Comparison of ENCODE assay signal across 8 mouse cellular contexts in the genomic region with DNA sequence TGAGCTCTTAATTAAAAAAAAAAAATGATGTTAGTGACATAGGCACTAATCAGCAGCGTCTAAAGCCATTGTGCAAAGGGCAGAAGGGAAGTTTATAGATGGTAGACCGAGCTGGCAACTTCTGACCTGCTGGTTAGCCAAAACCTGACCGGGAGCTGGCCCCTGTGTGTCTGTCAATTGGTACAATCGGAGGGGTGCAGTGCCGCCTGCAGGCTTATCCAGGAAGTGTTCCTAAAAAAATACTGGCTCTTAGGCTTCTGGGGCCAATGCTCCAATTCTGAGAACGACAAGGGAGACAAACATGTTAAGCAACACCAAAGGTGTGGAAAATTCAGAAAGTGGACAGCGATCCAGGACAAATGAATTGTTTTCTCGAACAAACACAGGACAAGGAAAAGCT. TPM values are rescaled to one million over a fixed set of nuclear protein-coding genes. Genes with fewer than 3 reads are reported as not detected.
DNase-seq lines count a peak whose midpoint lies in the region; ATAC-seq and TF ChIP-seq lines count a peak whose summit lies in the region.

No protein-coding gene starts in this region.

- no peak for ATAC-seq in kidney, embryonic 14.5 days (ENCODE audit: low FRiP score, low TSS enrichment)
- ATAC-seq in megakaryocyte-erythroid progenitor cell, adult 5-6 weeks (replicated peaks; ENCODE audit: low FRiP score, low TSS enrichment, poor library complexity, severe bottlenecking), result peak; percentile 85
- ATAC-seq in forebrain, embryonic 15.5 days (replicated peaks), result no peak

- no peak for TF ChIP-seq POLR2A in brain, embryonic 14.5 days (IDR thresholded peaks at IDR 0.05; ENCODE audit: borderline replicate concordance, extremely low read depth, insufficient read depth, insufficient read length, poor library complexity, severe bottlenecking)

- H3K27ac ChIP-seq in kidney, embryonic 14.5 days (ENCODE audit: low read depth, low read length), result no peak overlapping the region
- no peak overlapping the region for H3K27ac ChIP-seq in forebrain, embryonic 15.5 days (replicated peaks)

- WGBS in kidney, embryonic 14.5 days, result 27% methylated on average over 8 of the region's 8 CpGs
- WGBS in forebrain, embryonic 15.5 days, result 26% methylated on average over 8 of the region's 8 CpGs

- H3K9me3 ChIP-seq in kidney, embryonic 14.5 days (ENCODE audit: control insufficient read depth, low read length), result no peaks in the 10 kb centered on the region
- H3K9me3 ChIP-seq in E14TG2a.4 (ENCODE audit: low read length), result no peaks in the 10 kb centered on the region
- no peaks in the 10 kb centered on the region for H3K9me3 ChIP-seq in forebrain, embryonic 15.5 days

- H3K36me3 ChIP-seq in kidney, embryonic 14.5 days (ENCODE audit: control insufficient read depth, insufficient read depth, low read length), result no peaks in the 10 kb centered on the region
- H3K36me3 ChIP-seq in E14TG2a.4 (ENCODE audit: insufficient read depth, low read length), result no peaks in the 10 kb centered on the region
- no peaks in the 10 kb centered on the region for H3K36me3 ChIP-seq in forebrain, embryonic 15.5 days

- no peak overlapping the region for H3K4me2 ChIP-seq in kidney, embryonic 14.5 days (replicated peaks; ENCODE audit: low read depth, low read length)
- H3K4me2 ChIP-seq in forebrain, embryonic 15.5 days (replicated peaks), result no peak overlapping the region

- TF ChIP-seq CTCF in E14TG2a.4 (conservative IDR thresholded peaks at IDR 0.05; ENCODE audit: low read length), result peak; percentile 95
- TF ChIP-seq CTCF in brain, embryonic 14.5 days (IDR thresholded peaks at IDR 0.05; ENCODE audit: borderline replicate concordance, extremely low read depth, insufficient read depth, insufficient read length), result peak; percentile 46; the same call in 1 of the 2 replicates

- peak; percentile 51 for DNase-seq in kidney, adult 9 months
- no peak for DNase-seq in brain, embryonic 14.5 days (ENCODE audit: low read depth)
- no peak for DNase-seq in layer of hippocampus, adult 9-10 months (ENCODE audit: low spot score)
- DNase-seq in left cerebral cortex, postnatal 10 days (ENCODE audit: extremely low spot score in 1 of 2, low spot score in 2 of 2), result no peak

- no peak overlapping the region for H3K4me3 ChIP-seq in kidney, embryonic 14.5 days (ENCODE audit: low read length)
- no peak overlapping the region for H3K4me3 ChIP-seq in E14TG2a.4 (replicated peaks; ENCODE audit: low read length)
- H3K4me3 ChIP-seq in forebrain, embryonic 15.5 days, result no peak overlapping the region

- no peak overlapping the region for H3K9ac ChIP-seq in kidney, embryonic 14.5 days (ENCODE audit: low read depth, low read length)
- H3K9ac ChIP-seq in forebrain, embryonic 15.5 days (replicated peaks), result no peak overlapping the region

- H3K27me3 ChIP-seq in kidney, embryonic 14.5 days (ENCODE audit: control insufficient read depth, insufficient read depth, low read length), result no peaks in the 10 kb centered on the region; the same call in 1 of the 2 replicates
- peaks cover 9% of the 10 kb centered on the region; the same call in 1 of the 2 replicates for H3K27me3 ChIP-seq in E14TG2a.4 (ENCODE audit: insufficient read depth, low read length)
- no peaks in the 10 kb centered on the region for H3K27me3 ChIP-seq in forebrain, embryonic 15.5 days

- intact Hi-C loops in left cerebral cortex, postnatal 10 days (cut with DNase I), result no loop called here

- H3K4me1 ChIP-seq in kidney, embryonic 14.5 days (ENCODE audit: control insufficient read depth, insufficient read depth, low read length), result no peaks in the 10 kb centered on the region
- no peaks in the 10 kb centered on the region for H3K4me1 ChIP-seq in E14TG2a.4 (replicated peaks; ENCODE audit: low read depth, low read length)
- peaks cover 4% of the 10 kb centered on the region; the same call in 1 of the 2 replicates for H3K4me1 ChIP-seq in forebrain, embryonic 15.5 days

RNA-seq across cellular contexts. Expression of a gene that starts 24.7 kb away (rescaled TPM):
- 1.6 and 1.8 TPM in 2 replicates for polyA plus RNA-seq in kidney, embryonic 14.5 days (2014; fragmentation: Nextera tagmentation; extraction: Ambion mirVana)
- 4.8 and 4.9 TPM in 2 replicates for polyA plus RNA-seq in brain, embryonic 14.5 days (2012; rRNA removed)
- 1.9 and 9.8 TPM in 2 replicates for total RNA-seq in megakaryocyte-erythroid progenitor cell, adult 5-6 weeks (2014; fragmentation: Nextera tagmentation)
- total RNA-seq in megakaryocyte-erythroid progenitor cell, adult 5-6 weeks (2017), result 0.09 and 5.9 TPM in 2 replicates
- polyA plus RNA-seq in forebrain, embryonic 15.5 days (2015; fragmentation: Nextera tagmentation; extraction: Ambion mirVana), result 1.8 and 2.2 TPM in 2 replicates
- total RNA-seq in left cerebral cortex, postnatal 10 days (2021), result 1 to 10 TPM; 2.2 to 2.5 TPM
